Mouse (Mus musculus) olfactory bulb, adult 2 months (tissue): ENCODE measurements around the gene Mob3b. TPM values are rescaled to one million over a fixed set of nuclear protein-coding genes. Genes with fewer than 3 reads are reported as not detected.

ENCODE experiments used
- H3K27ac ChIP-seq: fragments of 200-500 bp; 2 replicates; pipeline ENCODE4 v1.5.1; 2012; ENCODE audit warnings: low read depth, low read length; ENCODE audit not compliant: insufficient read depth
- H3K4me1 ChIP-seq: fragments of 200-500 bp; 2 replicates; pipeline ENCODE4 v1.6.1; 2012; ENCODE audit warnings: low read length; ENCODE audit not compliant: control insufficient read depth, insufficient read depth
- H3K4me3 ChIP-seq: fragments of 200-500 bp; 2 replicates; pipeline ENCODE4 v1.5.1; 2012; ENCODE audit warnings: mild to moderate bottlenecking, low read depth, low read length, moderate library complexity; ENCODE audit not compliant: insufficient read depth
- CTCF ChIP-seq: fragments of 200-500 bp; IDR thresholded peaks from 2 replicates; pipeline ENCODE4 v1.5.1; 2012; ENCODE audit warnings: low read depth, mild to moderate bottlenecking, low read length, moderate library complexity; ENCODE audit not compliant: insufficient read depth
- POLR2A ChIP-seq: fragments of 200-500 bp; IDR thresholded peaks from 2 replicates; pipeline ENCODE4 v1.6.1; 2012; ENCODE audit warnings: mild to moderate bottlenecking, low read depth, low read length, moderate library complexity; ENCODE audit not compliant: insufficient read depth
- WGBS: fragments of 180-500 bp; shearing (Covaris S2); methylation state at CpG from one replicate; pipeline ENCODE4 v1.1.7; 2018; 5-methylcytosine and 5-hydroxymethylcytosine counted together
- polyA plus RNA-seq: library from polyadenylated mRNA; stranded (reverse); fragments of >200 nt; gene quantifications from 2 replicates; pipeline ENCODE4 v1.2.4, GENCODE M21; 2012; ENCODE audit warnings: low replicate concordance; ENCODE audit not compliant: missing spikeins, insufficient read depth, insufficient read length

The Mob3b gene
- polyA plus RNA-seq, 1 experiment: not detected

DNA sequence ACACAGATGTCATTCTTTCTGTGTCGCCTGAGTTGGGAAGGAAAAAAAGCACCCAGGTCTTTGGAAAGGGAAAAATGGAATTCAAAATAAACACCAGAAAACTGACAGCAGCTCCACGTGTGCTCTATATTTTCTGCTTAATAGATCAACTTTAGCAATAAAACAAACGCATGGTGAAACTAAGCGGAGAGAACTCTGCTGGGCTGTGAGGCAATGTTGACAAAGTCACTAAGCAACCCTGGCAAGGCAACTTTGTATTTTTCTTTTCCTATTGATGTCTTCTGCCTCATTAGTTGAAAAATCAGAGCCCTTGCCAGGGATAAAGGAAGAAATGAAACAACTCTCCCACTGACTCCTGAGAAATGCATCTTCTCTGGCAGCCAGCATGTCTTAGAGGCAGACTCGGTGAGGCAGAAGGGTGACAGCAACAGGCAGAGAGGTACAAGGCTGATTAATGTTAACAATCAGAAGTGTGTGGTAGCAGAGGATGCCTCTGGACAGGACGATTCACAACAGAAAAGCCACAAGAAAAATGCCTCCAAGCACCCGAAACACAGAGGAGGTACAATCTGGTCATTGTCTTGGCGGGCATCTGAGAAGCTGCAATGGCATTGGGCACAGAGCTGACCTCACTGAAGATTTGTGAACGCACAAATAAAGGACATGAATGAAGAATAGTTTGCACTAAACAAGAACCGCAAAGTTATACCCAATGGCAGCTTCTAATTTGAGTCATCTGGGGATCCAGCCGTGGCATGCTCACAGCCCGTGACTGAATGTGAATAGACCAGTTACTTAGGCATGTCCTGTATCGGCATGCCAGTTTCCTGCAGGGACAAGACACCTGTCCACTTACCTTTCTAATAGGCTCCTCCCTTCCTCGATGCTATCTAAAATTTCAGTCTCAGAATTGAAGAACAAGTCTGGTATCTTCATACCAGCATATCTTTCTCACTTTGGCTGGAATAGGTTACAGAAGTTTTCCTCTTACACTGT is 67.7 kb downstream of the Mob3b start:
- H3K4me3 ChIP-seq: no peak overlapping the region
- H3K27ac ChIP-seq: no peak overlapping the region
- WGBS: 63% methylated on average over 14 of the region's 14 CpGs
- no peaks in the 10 kb centered on the region for H3K4me1 ChIP-seq
- TF ChIP-seq POLR2A: no peak
- no peak for TF ChIP-seq CTCF

DNA sequence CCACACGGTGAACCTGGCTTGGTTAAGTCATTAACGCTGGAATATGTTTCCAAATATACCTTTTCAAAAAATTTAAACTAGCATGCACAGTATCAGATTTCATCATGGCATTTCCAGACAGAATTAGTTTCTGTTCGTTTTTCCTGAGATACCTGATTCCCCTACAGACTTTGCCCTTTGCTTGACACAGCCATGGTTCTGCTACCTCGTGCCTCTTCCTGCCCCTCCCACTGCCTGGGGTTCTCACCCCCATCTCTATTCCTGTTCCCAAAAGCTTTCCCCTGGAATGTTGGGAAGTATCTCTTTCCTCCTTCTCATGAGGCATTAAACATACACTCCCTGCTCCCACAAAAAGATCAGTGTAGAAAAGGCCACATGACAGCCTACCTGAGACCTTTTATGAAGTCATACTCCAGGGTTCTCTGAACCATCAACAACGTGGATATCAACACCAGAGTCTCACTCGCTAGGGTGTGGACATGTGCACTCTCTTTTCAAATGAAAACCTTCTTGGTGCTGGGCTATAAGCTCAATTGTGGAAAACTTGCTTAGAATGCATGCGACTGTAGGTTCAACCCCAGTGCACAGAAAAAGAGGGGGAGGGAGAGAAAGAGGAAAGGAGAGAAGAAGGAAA is 71.1 kb downstream of the Mob3b start:
- 85% methylated on average over 7 of the region's 7 CpGs for WGBS
- Histone ChIP-seq H3K27ac (no peak overlapping the region), H3K4me1 (no peaks in the 10 kb centered on the region), H3K4me3 (no peak overlapping the region)
- TF ChIP-seq POLR2A: no peak
- no peak for TF ChIP-seq CTCF

- Histone ChIP-seq H3K27ac (no peak overlapping the region), H3K4me3 (no peak overlapping the region), H3K4me1 (no peaks in the 10 kb centered on the region)
- TF ChIP-seq CTCF: no peak
- no peak for TF ChIP-seq POLR2A
- 83% methylated on average over 8 of the region's 8 CpGs for WGBS
These were observed 73.2 kb downstream of the Mob3b start for GRCm38 (mm10) chr4:35084060-35084459.

GRCm38 (mm10) chr4:35082476-35083114 is 74.7 kb downstream of the Mob3b start:
- Histone ChIP-seq H3K4me1 (no peaks in the 10 kb centered on the region), H3K27ac (no peak overlapping the region), H3K4me3 (no peak overlapping the region)
- WGBS: 83% methylated on average over 10 of the region's 10 CpGs
- TF ChIP-seq CTCF (no peak), POLR2A (no peak)

DNA sequence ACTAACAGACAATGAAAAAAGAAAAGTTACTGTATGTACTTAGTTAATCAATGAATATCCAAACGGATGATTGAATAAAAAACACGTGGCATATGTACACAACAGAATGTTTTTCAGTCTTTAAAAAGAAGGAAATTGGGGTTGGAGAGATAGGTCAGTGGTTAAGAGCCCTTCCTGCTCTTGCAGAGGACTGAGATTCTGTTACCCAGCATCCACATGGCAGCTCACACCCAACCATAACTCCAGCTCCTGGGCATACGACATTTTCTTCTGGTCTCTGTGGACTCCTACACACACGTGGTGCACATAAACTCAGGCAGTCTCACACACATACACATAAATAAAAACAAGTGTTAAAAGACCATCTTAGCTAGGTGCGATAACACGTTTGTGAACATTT is 77.0 kb downstream of the Mob3b start:
- 98% methylated on average over 6 of the region's 6 CpGs for WGBS
- H3K4me1 ChIP-seq: no peaks in the 10 kb centered on the region
- no peak overlapping the region for H3K27ac ChIP-seq
- H3K4me3 ChIP-seq: no peak overlapping the region
- TF ChIP-seq CTCF (no peak), POLR2A (no peak)

GRCm38 (mm10) chr4:35068739-35069138 is 88.5 kb downstream of the Mob3b start:
- Histone ChIP-seq H3K4me1 (peaks cover 3% of the 10 kb centered on the region; the same call in 1 of the 2 replicates), H3K4me3 (no peak overlapping the region), H3K27ac (no peak overlapping the region)
- 81% methylated on average over 4 of the region's 4 CpGs for WGBS
- TF ChIP-seq CTCF: no peak
- TF ChIP-seq POLR2A: no peak

GRCm38 (mm10) chr4:35066163-35066562 is 91.1 kb downstream of the Mob3b start:
- TF ChIP-seq CTCF (no peak), POLR2A (no peak)
- no peak overlapping the region for H3K27ac ChIP-seq
- no peak overlapping the region for H3K4me3 ChIP-seq
- H3K4me1 ChIP-seq: peaks cover 3% of the 10 kb centered on the region; the same call in 1 of the 2 replicates
- 76% methylated on average over 4 of the region's 4 CpGs for WGBS

DNA sequence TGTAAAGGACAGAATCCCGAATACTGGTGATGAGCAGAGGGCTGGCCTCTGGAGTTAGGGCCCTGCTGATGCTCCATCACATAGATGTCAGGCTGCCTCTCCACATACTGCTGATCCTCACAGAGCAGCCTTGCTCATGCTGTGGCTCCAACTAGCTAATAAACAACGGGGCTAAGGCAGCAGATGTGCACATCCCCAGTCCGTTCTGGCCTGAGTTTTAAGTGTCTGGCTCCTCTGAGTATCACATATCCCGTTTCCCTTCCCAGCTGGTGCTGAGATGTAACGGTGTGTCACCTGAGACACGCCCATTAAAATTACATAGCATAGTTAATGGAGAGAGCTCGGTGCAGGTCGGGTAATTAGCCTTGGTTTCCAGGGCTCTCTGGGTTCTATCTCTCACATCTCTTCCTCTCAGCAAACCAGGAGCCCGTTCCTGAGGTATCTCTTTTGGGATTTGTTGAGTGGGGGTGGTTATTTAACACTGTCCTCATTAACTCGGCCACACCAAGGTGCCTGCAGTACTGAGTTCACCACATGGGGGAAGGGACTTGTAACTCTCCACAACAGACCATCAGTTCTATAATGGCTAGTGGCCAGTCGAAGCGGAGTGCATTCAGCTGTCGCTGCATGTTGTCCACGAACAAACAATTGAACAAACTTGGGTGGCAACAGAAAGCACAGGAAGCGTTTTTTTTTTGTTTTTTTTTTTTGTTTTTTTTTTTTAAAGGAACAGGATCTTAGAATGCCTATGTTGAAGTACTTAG is 92.0 kb downstream of the Mob3b start:
- 40% methylated on average over 15 of the region's 15 CpGs for WGBS
- no peak overlapping the region for H3K4me3 ChIP-seq
- no peak for TF ChIP-seq POLR2A
- no peak for TF ChIP-seq CTCF
- H3K27ac ChIP-seq: no peak overlapping the region
- peaks cover 3% of the 10 kb centered on the region; the same call in 1 of the 2 replicates for H3K4me1 ChIP-seq
